Mouse (Mus musculus) midbrain, embryonic 11.5 days (tissue): ENCODE measurements around the gene Scgb1b3. TPM values are rescaled to one million over a fixed set of nuclear protein-coding genes. Genes with fewer than 3 reads are reported as not detected.

ENCODE experiments used
- ATAC-seq: fragments of 200-750 bp; cut with Nextera tagmentation; 2 replicates; pipeline ENCODE4 v1.8.0; 2017; ENCODE audit warnings: moderate TSS enrichment, moderate library complexity; ENCODE audit not compliant: low FRiP score
- DNase-seq: peaks from one replicate; pipeline ENCODE4 v3.0.0; 2015; ENCODE audit warnings: low spot score; ENCODE audit errors: missing footprints
- H3K27ac ChIP-seq: fragments of 300-500 bp; sonication (generic); 2 replicates; pipeline ENCODE4 v1.5.1; 2014; ENCODE audit warnings: low read depth, low read length
- H3K27me3 ChIP-seq: fragments of 300-500 bp; sonication (generic); 2 replicates; pipeline ENCODE4 v1.6.1; 2014; ENCODE audit warnings: mild to moderate bottlenecking, low read length, moderate library complexity, mixed read lengths; ENCODE audit not compliant: control insufficient read depth, insufficient read depth
- H3K36me3 ChIP-seq: fragments of 300-500 bp; sonication (generic); 2 replicates; pipeline ENCODE4 v1.6.1; 2014; ENCODE audit warnings: mild to moderate bottlenecking, low read length, moderate library complexity, mixed read lengths; ENCODE audit not compliant: control insufficient read depth, insufficient read depth
- H3K4me1 ChIP-seq: fragments of 300-500 bp; sonication (generic); 2 replicates; pipeline ENCODE4 v1.6.1; 2014; ENCODE audit warnings: low read length; ENCODE audit not compliant: control insufficient read depth, insufficient read depth
- H3K4me2 ChIP-seq: fragments of 300-500 bp; sonication (generic); 2 replicates; pipeline ENCODE4 v1.6.1; 2014; ENCODE audit warnings: mild to moderate bottlenecking, moderate library complexity
- H3K4me3 ChIP-seq: fragments of 300-500 bp; sonication (generic); 2 replicates; pipeline ENCODE4 v1.5.1; 2014; ENCODE audit warnings: low read depth, low read length
- H3K9ac ChIP-seq: fragments of 300-500 bp; sonication (generic); 2 replicates; pipeline ENCODE4 v1.6.1; 2014; ENCODE audit warnings: low read length
- H3K9me3 ChIP-seq: fragments of 300-500 bp; sonication (generic); 2 replicates; pipeline ENCODE4 v1.6.1; 2016; ENCODE audit warnings: low read length; ENCODE audit not compliant: control insufficient read depth
- WGBS: fragments of 180-500 bp; shearing (Covaris S2); extraction: QIAGEN DNeasy Blood & Tissue Kit; methylation state at CpG from one replicate; pipeline ENCODE4 v1.1.7; 2014; 5-methylcytosine and 5-hydroxymethylcytosine counted together
- polyA plus RNA-seq: library from polyadenylated mRNA; unstranded; fragments of >200 nt; fragmentation: Nextera tagmentation; extraction: Ambion mirVana; gene quantifications from 2 replicates; pipeline ENCODE4 v1.2.1, GENCODE M21; 2014

Scgb1b3 gene
- not detected in 2 replicates for polyA plus RNA-seq

- WGBS = 78% methylated on average over 3 of the region's 3 CpGs
These were observed at the start of gene Scgb1b3 for GRCm38 (mm10) chr7:31375292-31375691. Gene Scgb1b3, plus strand, starts transcription at chr7:31375592.

GRCm38 (mm10) chr7:31362022-31362560 is 13.3 kb upstream of the Scgb1b3 start, which contains the start of gene Scgb2b3:
Gene Scgb2b3, minus strand, starts transcription at chr7:31362072.
- Histone ChIP-seq H3K27ac (no peak within 1 kb of the TSS), H3K4me2 (no peak within 1 kb of the TSS), H3K9me3 (peaks cover 29% of the 10 kb centered on the region), H3K9ac (no peak within 1 kb of the TSS), H3K36me3 (no peaks in the 10 kb centered on the region), H3K4me3 (no peak within 1 kb of the TSS), H3K27me3 (no peaks in the 10 kb centered on the region), H3K4me1 (no peaks in the 10 kb centered on the region)
- ATAC-seq (no peak), DNase-seq (no peak)
- 69% methylated on average over 4 of the region's 4 CpGs for WGBS

More at GRCm38 (mm10) chr7:31375292-31375691, at the start of gene Scgb1b3:
- Histone ChIP-seq H3K4me2 (no peak within 1 kb of the TSS), H3K36me3 (no peaks in the 10 kb centered on the region), H3K9ac (no peak within 1 kb of the TSS), H3K27ac (no peak within 1 kb of the TSS), H3K4me3 (no peak within 1 kb of the TSS), H3K27me3 (no peaks in the 10 kb centered on the region), H3K9me3 (peaks cover 24% of the 10 kb centered on the region; the same call in 1 of the 2 replicates), H3K4me1 (no peaks in the 10 kb centered on the region)
- DNase-seq = no peak
- no peak for ATAC-seq

Other genes with a start within 250 kb of the Scgb1b3 start
- gene Scn1b, start 248.6 kb upstream of the Scgb1b3 start, polyA plus RNA-seq = 0.52 and 1.1 TPM in 2 replicates
- gene Gramd1a, start 219.7 kb upstream of the Scgb1b3 start, polyA plus RNA-seq = 104 and 109 TPM in 2 replicates
- not detected in 2 replicates for gene Scgb2b2, start 85.1 kb upstream of the Scgb1b3 start, polyA plus RNA-seq
- not detected in 2 replicates for gene Scgb1b2, start 83.8 kb upstream of the Scgb1b3 start, polyA plus RNA-seq
- gene Scgb2b3, start 13.5 kb upstream of the Scgb1b3 start, polyA plus RNA-seq = not detected in 2 replicates